Mouse (Mus musculus) cerebellum, adult 11-12 months (tissue): Measurements from ENCODE around the gene Cnot6.
A peak's percentile ranks its signal among the peaks of the same experiment; 100 is the strongest.

ENCODE experiments used
- DNase-seq: peaks from one replicate; pipeline ENCODE4 v3.0.0; 2022

Gene Cnot6

GRCm38 (mm10) chr11:49653079-49653408 is 59.5 kb downstream of the Cnot6 start:
- no peak for DNase-seq

- peak; percentile 52 for DNase-seq
Measured at GRCm38 (mm10) chr11:49652401-49653078, 60.0 kb downstream of the Cnot6 start.

- no peak for DNase-seq
Measured at GRCm38 (mm10) chr11:49651762-49652322, 60.7 kb downstream of the Cnot6 start.

- no peak for DNase-seq
Measured at GRCm38 (mm10) chr11:49650994-49651761, 61.3 kb downstream of the Cnot6 start.

DNA sequence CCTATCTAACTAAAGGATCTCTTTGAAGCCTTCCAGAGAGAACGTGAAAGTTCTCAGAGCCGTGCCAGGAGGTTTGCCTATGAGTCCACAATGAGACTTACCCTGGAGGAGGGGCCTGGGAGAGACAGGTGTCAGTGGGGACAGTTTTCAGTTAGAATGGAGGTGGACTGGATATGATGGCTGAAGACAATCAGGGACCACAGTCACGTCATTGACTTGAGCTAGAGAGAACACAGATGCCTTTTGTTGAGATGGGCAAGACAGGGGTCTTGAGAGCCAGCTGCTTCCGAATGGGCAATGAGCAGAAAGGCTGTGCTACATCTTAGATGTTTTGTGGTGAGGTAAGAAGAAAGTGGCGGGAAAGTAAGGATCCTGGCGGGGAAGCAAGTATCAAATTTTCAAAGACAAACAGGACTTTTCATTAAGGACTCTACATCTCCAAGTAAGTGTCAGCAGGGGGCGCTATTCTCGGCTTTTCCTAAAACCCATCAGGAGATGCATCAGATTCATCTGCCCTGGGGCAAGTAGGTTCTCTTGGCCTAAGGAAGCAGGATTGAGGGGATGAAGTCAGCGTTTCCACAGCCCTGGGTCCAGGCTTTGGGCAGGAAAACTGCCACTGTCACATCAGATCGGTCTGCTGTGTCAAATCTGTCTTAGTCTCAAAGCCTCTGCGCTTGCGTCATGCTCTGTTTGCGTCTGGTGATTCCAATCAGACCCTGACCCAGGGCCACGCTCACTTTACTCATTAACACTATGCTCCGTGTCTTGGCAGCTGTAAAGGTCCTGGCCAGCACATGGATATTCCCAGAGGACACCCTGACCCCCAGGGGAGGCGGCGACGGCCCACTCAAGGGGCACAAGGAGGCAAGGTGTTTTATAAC is 62.2 kb downstream of the Cnot6 start:
- DNase-seq: no peak

- no peak for DNase-seq
Measured at GRCm38 (mm10) chr11:49645677-49646076, 66.8 kb downstream of the Cnot6 start.

DNA sequence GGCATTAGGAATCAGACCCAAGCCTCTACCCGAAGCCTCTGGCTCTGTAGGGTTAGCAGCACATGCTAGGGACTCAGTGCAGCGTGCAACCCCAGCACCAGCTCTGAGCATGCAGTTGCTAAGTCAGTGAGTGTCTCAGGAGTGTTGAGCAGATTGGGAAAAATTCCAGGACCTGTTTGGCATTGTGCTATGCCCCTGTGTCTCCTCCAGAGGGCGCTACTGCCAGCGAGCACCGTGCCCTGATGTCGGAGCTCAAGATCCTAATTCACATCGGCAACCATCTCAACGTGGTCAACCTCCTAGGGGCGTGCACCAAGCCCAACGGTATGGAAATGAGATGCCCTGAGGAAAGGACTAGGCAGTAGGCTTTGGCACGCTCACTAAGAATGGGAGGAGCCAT is 76.1 kb downstream of the Cnot6 start:
- DNase-seq: no peak

DNA sequence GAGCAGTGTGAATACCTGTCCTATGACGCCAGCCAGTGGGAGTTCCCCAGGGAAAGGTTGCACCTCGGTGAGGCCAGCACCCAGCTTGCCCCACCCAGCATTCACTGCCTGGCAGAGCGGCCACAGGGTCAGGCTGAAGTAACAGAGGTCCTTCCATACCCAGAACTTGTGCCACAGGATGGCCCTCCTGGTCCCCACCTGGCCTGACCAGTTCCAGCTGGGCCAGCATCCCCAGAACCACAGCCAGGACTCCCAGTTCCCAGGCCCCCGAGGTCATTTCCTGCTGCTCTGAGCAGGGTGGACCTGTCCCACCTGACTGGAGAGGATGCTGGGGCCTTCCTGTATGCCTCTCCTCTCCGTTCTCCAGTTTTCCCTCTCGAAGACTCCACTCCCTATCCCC is 76.9 kb downstream of the Cnot6 start:
- no peak for DNase-seq

GRCm38 (mm10) chr11:49634101-49634500 is 78.4 kb downstream of the Cnot6 start:
- DNase-seq: no peak

DNA sequence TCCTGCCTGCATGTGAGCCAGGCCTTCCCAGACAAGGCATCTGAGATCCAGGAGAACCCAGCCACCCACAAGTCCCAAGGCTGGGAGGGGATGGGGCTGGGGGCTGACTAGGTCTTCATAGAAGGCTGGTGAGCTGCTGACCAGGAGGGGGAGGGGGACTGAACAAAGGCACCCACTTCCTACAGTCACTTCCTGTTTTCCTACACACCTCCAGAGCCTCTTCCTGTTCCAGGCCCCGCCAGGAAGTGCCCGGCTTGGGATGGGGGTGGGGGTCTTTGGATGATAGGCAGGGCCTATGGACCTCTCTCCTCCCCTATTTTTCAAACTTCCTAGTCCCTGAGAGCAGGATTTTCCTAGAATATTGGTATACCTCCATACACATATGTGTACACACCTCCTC is 80.3 kb downstream of the Cnot6 start:
- no peak for DNase-seq

DNA sequence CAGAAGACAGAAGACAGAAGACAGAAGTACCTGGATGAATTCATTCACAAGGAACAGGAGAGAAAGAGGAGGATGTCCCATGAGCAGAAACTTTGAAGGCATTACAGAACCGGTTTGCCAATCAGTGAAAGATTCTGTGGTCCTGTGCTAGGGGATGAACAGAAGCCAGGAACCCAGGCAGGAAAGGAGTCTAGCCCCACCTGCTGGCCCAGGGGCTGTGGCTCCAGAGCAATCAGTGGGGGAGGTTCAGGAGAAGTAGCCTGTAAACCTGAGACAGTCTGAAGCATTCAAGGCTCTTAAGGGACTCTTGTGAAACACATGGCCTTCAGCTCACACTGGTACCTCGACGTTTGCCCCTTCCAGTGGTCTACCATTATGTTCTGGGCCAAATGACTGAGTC is 81.4 kb downstream of the Cnot6 start:
- DNase-seq: no peak

- no peak for DNase-seq
Measured at GRCm38 (mm10) chr11:49626748-49627147, 85.8 kb downstream of the Cnot6 start.

GRCm38 (mm10) chr11:49625863-49626262 is 86.7 kb downstream of the Cnot6 start:
- no peak for DNase-seq

DNA sequence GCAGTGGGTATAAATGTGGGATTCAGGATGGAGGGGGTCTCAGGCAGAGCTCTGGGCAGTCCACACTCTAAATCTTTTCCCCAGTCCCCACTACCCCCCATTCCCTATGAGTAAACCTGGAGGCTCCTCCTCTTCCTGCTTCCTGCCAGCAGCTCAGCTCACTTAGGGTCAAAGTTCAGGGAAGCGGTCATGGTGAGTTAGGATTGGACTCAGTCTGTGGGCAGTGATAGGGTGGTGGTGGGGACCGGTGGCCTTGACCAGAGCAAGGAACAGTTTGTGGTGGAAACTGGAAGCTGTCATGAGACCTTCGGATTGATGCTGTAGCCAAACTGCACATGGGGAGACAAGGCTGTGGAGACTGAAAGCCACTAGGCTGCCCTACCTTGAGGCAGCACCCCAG is 88.4 kb downstream of the Cnot6 start:
- no peak for DNase-seq

GRCm38 (mm10) chr11:49621953-49622352 is 90.6 kb downstream of the Cnot6 start:
- DNase-seq: no peak
